Mouse (Mus musculus) embryo, embryonic 10.5 days (tissue): ENCODE measurements around the gene Tmem167.

ENCODE experiments used
- DNase-seq: peaks from one replicate; pipeline ENCODE4 v3.0.0-alpha.2; 2015; ENCODE audit warnings: low spot score

Gene Tmem167

GRCm38 (mm10) chr13:90183536-90183935 lies 94.6 kb downstream of the Tmem167 start:
- no peak for DNase-seq

- peak; percentile 16 for DNase-seq
These were observed 97.8 kb downstream of the Tmem167 start for GRCm38 (mm10) chr13:90186694-90187093.

- DNase-seq, result peak; percentile 31
These were observed 99.1 kb downstream of the Tmem167 start for GRCm38 (mm10) chr13:90188021-90188420.

- peak; percentile 76 for DNase-seq
These were observed 102.9 kb downstream of the Tmem167 start for GRCm38 (mm10) chr13:90191794-90192193.
